Mouse (Mus musculus) cortical plate, adult 2 months (tissue): Measurements from ENCODE around the gene Hemgn.

Experiments
- CTCF ChIP-seq: fragments of 200-500 bp; IDR thresholded peaks from 2 replicates; pipeline ENCODE4 v1.5.1; 2011; ENCODE audit warnings: mild to moderate bottlenecking, control low read depth, low read length; ENCODE audit not compliant: insufficient read depth; ENCODE audit errors: extremely low read depth
- POLR2A ChIP-seq: fragments of 200-500 bp; IDR thresholded peaks from 2 replicates; pipeline ENCODE4 v1.6.1; 2011; ENCODE audit warnings: mild to moderate bottlenecking, low read length, control low read depth; ENCODE audit not compliant: insufficient read depth; ENCODE audit errors: extremely low read depth

GRCm38 (mm10) chr4:46457186-46457585, 43.9 kb upstream of the Hemgn start:
- no peak for TF ChIP-seq CTCF
- TF ChIP-seq POLR2A, result no peak
